Mouse (Mus musculus): ENCODE results near the gene Rnf186. TPM values are rescaled to one million over a fixed set of nuclear protein-coding genes. Genes with fewer than 3 reads are reported as not detected.
A peak's percentile ranks its signal among the peaks of the same experiment; 100 is the strongest.

Gene Rnf186
- total and polyA plus RNA-seq, 2 experiments from 2014 or later, result not detected

GRCm38 (mm10) chr4:138948257-138948656 lies 18.7 kb upstream of the Rnf186 start:
- no peak overlapping the region for H3K4me2 ChIP-seq (ENCODE audit: low read depth, low read length, poor library complexity, severe bottlenecking)
- no peak overlapping the region for H3K4me3 ChIP-seq (ENCODE audit: low read depth, low read length)
- ATAC-seq (ENCODE audit: low FRiP score), result no peak
- no peak for DNase-seq (ENCODE audit: low spot score)
- H3K36me3 ChIP-seq (ENCODE audit: insufficient read depth, low read length), result no peaks in the 10 kb centered on the region
- H3K9ac ChIP-seq (replicated peaks; ENCODE audit: low read length, poor library complexity, severe bottlenecking), result no peak overlapping the region
- H3K27ac ChIP-seq (ENCODE audit: low read depth, low read length), result no peak overlapping the region
- no peaks in the 10 kb centered on the region for H3K4me1 ChIP-seq (ENCODE audit: insufficient read depth, low read length)
- WGBS, result 83% methylated on average over 2 of the region's 2 CpGs
- no peaks in the 10 kb centered on the region for H3K27me3 ChIP-seq (ENCODE audit: insufficient read depth, low read length)
- TF ChIP-seq CTCF (IDR thresholded peaks at IDR 0.05), result peak; percentile 17; the same call in 1 of the 2 replicates
- H3K9me3 ChIP-seq (ENCODE audit: low read length), result no peaks in the 10 kb centered on the region

GRCm38 (mm10) chr4:138958612-138959011 lies 8.3 kb upstream of the Rnf186 start:
- H3K36me3 ChIP-seq (ENCODE audit: insufficient read depth, low read length), result no peaks in the 10 kb centered on the region
- H3K4me1 ChIP-seq (ENCODE audit: insufficient read depth, low read length), result no peaks in the 10 kb centered on the region
- no peak overlapping the region for H3K9ac ChIP-seq (replicated peaks; ENCODE audit: low read length, poor library complexity, severe bottlenecking)
- ATAC-seq (ENCODE audit: low FRiP score) (no peak), DNase-seq (ENCODE audit: low spot score) (no peak)
- no peak overlapping the region for H3K4me2 ChIP-seq (ENCODE audit: low read depth, low read length, poor library complexity, severe bottlenecking)
- H3K27ac ChIP-seq (ENCODE audit: low read depth, low read length), result no peak overlapping the region
- 87% methylated on average over 9 of the region's 9 CpGs for WGBS
- H3K27me3 ChIP-seq (ENCODE audit: insufficient read depth, low read length), result no peaks in the 10 kb centered on the region
- TF ChIP-seq CTCF (IDR thresholded peaks at IDR 0.05), result no peak
- H3K9me3 ChIP-seq (ENCODE audit: low read length), result no peaks in the 10 kb centered on the region
- no peak overlapping the region for H3K4me3 ChIP-seq (ENCODE audit: low read depth, low read length)

DNA sequence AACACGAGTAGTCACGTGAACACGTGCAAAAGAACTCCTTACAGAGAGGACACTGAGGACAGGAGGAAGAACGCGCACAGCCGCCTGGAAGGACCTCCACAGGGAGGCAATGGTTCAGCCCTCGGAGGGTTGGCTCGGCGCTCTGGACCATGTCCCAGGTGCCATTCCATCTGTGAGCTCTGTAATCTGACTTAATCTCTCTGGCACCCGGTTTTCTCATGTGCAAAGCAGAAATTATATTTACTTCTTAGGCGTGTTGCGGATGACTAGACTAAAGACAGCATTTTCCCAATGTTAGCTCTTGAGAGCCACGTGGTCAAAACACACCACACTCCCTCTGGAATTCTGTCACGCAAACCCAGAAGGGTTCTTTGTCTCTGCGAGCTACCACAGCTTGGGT lies 7.8 kb upstream of the Rnf186 start:
- Histone ChIP-seq H3K4me1 (ENCODE audit: insufficient read depth, low read length) (no peaks in the 10 kb centered on the region), H3K36me3 (ENCODE audit: insufficient read depth, low read length) (no peaks in the 10 kb centered on the region), H3K4me2 (ENCODE audit: low read depth, low read length, poor library complexity, severe bottlenecking) (no peak overlapping the region), H3K27ac (ENCODE audit: low read depth, low read length) (no peak overlapping the region), H3K4me3 (ENCODE audit: low read depth, low read length) (no peak overlapping the region), H3K9ac (replicated peaks; ENCODE audit: low read length, poor library complexity, severe bottlenecking) (no peak overlapping the region), H3K9me3 (ENCODE audit: low read length) (no peaks in the 10 kb centered on the region), H3K27me3 (ENCODE audit: insufficient read depth, low read length) (no peaks in the 10 kb centered on the region)
- ATAC-seq (ENCODE audit: low FRiP score), result no peak
- TF ChIP-seq CTCF (IDR thresholded peaks at IDR 0.05), result no peak
- WGBS, result 83% methylated on average over 15 of the region's 15 CpGs
- DNase-seq (ENCODE audit: low spot score), result no peak

- Histone ChIP-seq H3K4me1 (ENCODE audit: insufficient read depth, low read length) (no peaks in the 10 kb centered on the region), H3K4me3 (ENCODE audit: low read depth, low read length) (no peak overlapping the region), H3K9ac (replicated peaks; ENCODE audit: low read length, poor library complexity, severe bottlenecking) (no peak overlapping the region), H3K4me2 (ENCODE audit: low read depth, low read length, poor library complexity, severe bottlenecking) (no peak overlapping the region), H3K27me3 (ENCODE audit: insufficient read depth, low read length) (no peaks in the 10 kb centered on the region), H3K27ac (ENCODE audit: low read depth, low read length) (no peak overlapping the region), H3K9me3 (ENCODE audit: low read length) (no peaks in the 10 kb centered on the region), H3K36me3 (ENCODE audit: insufficient read depth, low read length) (no peaks in the 10 kb centered on the region)
- ATAC-seq (ENCODE audit: low FRiP score) (no peak), DNase-seq (ENCODE audit: low spot score) (no peak)
- no peak for TF ChIP-seq CTCF (IDR thresholded peaks at IDR 0.05)
- 56% methylated on average over 7 of the region's 7 CpGs for WGBS
These were observed 7.0 kb upstream of the Rnf186 start for GRCm38 (mm10) chr4:138959926-138960325.

GRCm38 (mm10) chr4:138962719-138963118 lies 4.2 kb upstream of the Rnf186 start:
- Histone ChIP-seq H3K4me2 (ENCODE audit: low read depth, low read length, poor library complexity, severe bottlenecking) (no peak overlapping the region), H3K9ac (replicated peaks; ENCODE audit: low read length, poor library complexity, severe bottlenecking) (no peak overlapping the region), H3K9me3 (ENCODE audit: low read length) (no peaks in the 10 kb centered on the region), H3K27ac (ENCODE audit: low read depth, low read length) (no peak overlapping the region), H3K36me3 (ENCODE audit: insufficient read depth, low read length) (no peaks in the 10 kb centered on the region), H3K4me1 (ENCODE audit: insufficient read depth, low read length) (no peaks in the 10 kb centered on the region), H3K27me3 (ENCODE audit: insufficient read depth, low read length) (no peaks in the 10 kb centered on the region), H3K4me3 (ENCODE audit: low read depth, low read length) (no peak overlapping the region)
- ATAC-seq (ENCODE audit: low FRiP score) (no peak), DNase-seq (ENCODE audit: low spot score) (no peak)
- 90% methylated on average over 5 of the region's 5 CpGs for WGBS
- no peak for TF ChIP-seq CTCF (IDR thresholded peaks at IDR 0.05)

DNA sequence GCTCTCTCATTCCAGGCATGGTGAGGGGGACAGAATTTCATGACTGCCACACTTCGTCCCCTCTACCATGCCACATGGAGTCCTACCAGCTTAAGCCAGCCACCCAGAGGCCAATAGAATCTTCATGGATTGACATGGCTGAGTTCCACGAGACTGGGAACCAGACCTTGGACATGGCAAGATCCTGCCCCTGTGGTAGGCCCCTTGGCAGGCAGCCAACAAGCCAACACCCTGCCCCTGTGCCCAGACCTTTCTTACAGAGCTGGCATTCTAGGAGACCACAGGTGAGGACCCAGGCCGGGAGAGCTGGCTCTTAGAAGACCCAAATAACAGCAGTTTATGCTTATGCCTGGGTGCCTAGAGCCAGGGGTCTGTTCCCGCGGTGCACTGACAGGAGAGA lies 1.0 kb upstream of the Rnf186 start:
- Histone ChIP-seq H3K4me2 (ENCODE audit: low read depth, low read length, poor library complexity, severe bottlenecking) (no peak overlapping the region), H3K9me3 (ENCODE audit: low read length) (no peaks in the 10 kb centered on the region), H3K4me3 (ENCODE audit: low read depth, low read length) (no peak overlapping the region), H3K9ac (replicated peaks; ENCODE audit: low read length, poor library complexity, severe bottlenecking) (no peak overlapping the region), H3K36me3 (ENCODE audit: insufficient read depth, low read length) (no peaks in the 10 kb centered on the region), H3K27me3 (ENCODE audit: insufficient read depth, low read length) (no peaks in the 10 kb centered on the region), H3K4me1 (ENCODE audit: insufficient read depth, low read length) (no peaks in the 10 kb centered on the region), H3K27ac (ENCODE audit: low read depth, low read length) (no peak overlapping the region)
- no peak for TF ChIP-seq CTCF (IDR thresholded peaks at IDR 0.05)
- ATAC-seq (ENCODE audit: low FRiP score) (no peak), DNase-seq (ENCODE audit: low spot score) (no peak)
- WGBS, result 78% methylated on average over 5 of the region's 5 CpGs
